Mouse (Mus musculus): ENCODE results near the gene Rnf152.

- TF ChIP-seq KAT2A (IDR thresholded peaks at IDR 0.05; ENCODE audit: insufficient replicate concordance, low read length) (no peak), MAFK (IDR thresholded peaks at IDR 0.05; ENCODE audit: insufficient replicate concordance, low read length) (no peak), EP300 (IDR thresholded peaks at IDR 0.05; ENCODE audit: low read length) (no peak), MXI1 (IDR thresholded peaks at IDR 0.05; ENCODE audit: low read depth, low read length) (no peak), CTCF (conservative IDR thresholded peaks at IDR 0.05 in 1 of 2, IDR thresholded peaks at IDR 0.05 in 1 of 2; ENCODE audit: low read depth in 2 of 2, low read length in 2 of 2) (no peak), RAD21 (IDR thresholded peaks at IDR 0.05; ENCODE audit: low read depth, low read length) (no peak)
Observed at GRCm38 (mm10) chr1:105249190-105249589, 107.3 kb downstream of the Rnf152 start.

Measured in CH12.LX (cell line).